Mouse (Mus musculus) embryonic facial prominence, embryonic 15.5 days (tissue): ENCODE data around the gene Clasp1. TPM values are rescaled to one million over a fixed set of nuclear protein-coding genes. Genes with fewer than 3 reads are reported as not detected.

Source experiments
- ATAC-seq: fragments of 200-750 bp; cut with Nextera tagmentation; 2 replicates; pipeline ENCODE4 v1.8.0; 2017; ENCODE audit warnings: low read depth, moderate TSS enrichment; ENCODE audit not compliant: insufficient number of reproducible peaks, low FRiP score, low TSS enrichment
- H3K27ac ChIP-seq: fragments of 300-500 bp; sonication (generic); replicated peaks from 2 replicates; pipeline ENCODE4 v1.5.1; 2015; ENCODE audit warnings: mild to moderate bottlenecking, inconsistent platforms
- H3K27me3 ChIP-seq: fragments of 300-500 bp; sonication (generic); 2 replicates; pipeline ENCODE4 v1.6.1; 2015; ENCODE audit warnings: inconsistent platforms
- H3K36me3 ChIP-seq: fragments of 300-500 bp; sonication (generic); 2 replicates; pipeline ENCODE4 v1.6.1; 2015; ENCODE audit warnings: mild to moderate bottlenecking, inconsistent platforms
- H3K4me1 ChIP-seq: fragments of 300-500 bp; sonication (generic); 2 replicates; pipeline ENCODE4 v1.6.1; 2015; ENCODE audit warnings: inconsistent platforms
- H3K4me2 ChIP-seq: fragments of 300-500 bp; sonication (generic); replicated peaks from 2 replicates; pipeline ENCODE4 v1.6.1; 2015; ENCODE audit warnings: mild to moderate bottlenecking, inconsistent platforms
- H3K4me3 ChIP-seq: fragments of 300-500 bp; sonication (generic); replicated peaks from 2 replicates; pipeline ENCODE4 v1.5.1; 2015; ENCODE audit warnings: mild to moderate bottlenecking, inconsistent platforms
- H3K9ac ChIP-seq: fragments of 300-500 bp; sonication (generic); 2 replicates; pipeline ENCODE4 v1.6.1; 2015; ENCODE audit warnings: inconsistent platforms
- H3K9me3 ChIP-seq: fragments of 300-500 bp; sonication (generic); replicated peaks from 2 replicates; pipeline ENCODE4 v1.6.1; 2016; ENCODE audit warnings: inconsistent platforms
- WGBS: fragments of 180-500 bp; shearing (Covaris S2); methylation state at CpG from one replicate; pipeline ENCODE4 v1.1.7; 2015; 5-methylcytosine and 5-hydroxymethylcytosine counted together
- polyA plus RNA-seq: library from polyadenylated mRNA; unstranded; fragments of >200 nt; fragmentation: Nextera tagmentation; extraction: Ambion mirVana; gene quantifications from 2 replicates; pipeline ENCODE4 v1.2.1, GENCODE M21; 2015

The Clasp1 gene
- polyA plus RNA-seq, 1 experiment from 2014 or later, result 48.6 TPM

GRCm38 (mm10) chr1:118403440-118403839 is 14.6 kb downstream of the Clasp1 start:
- Histone ChIP-seq H3K4me1 (peaks cover 4% of the 10 kb centered on the region; the same call in 1 of the 2 replicates), H3K9ac (no peak overlapping the region), H3K9me3 (no peaks in the 10 kb centered on the region), H3K36me3 (no peaks in the 10 kb centered on the region), H3K4me2 (no peak overlapping the region), H3K27ac (no peak overlapping the region), H3K27me3 (no peaks in the 10 kb centered on the region), H3K4me3 (no peak overlapping the region)
- WGBS, result 77% methylated on average over 3 of the region's 3 CpGs
- no peak for ATAC-seq

GRCm38 (mm10) chr1:118407586-118408250 is 18.9 kb downstream of the Clasp1 start:
- Histone ChIP-seq H3K4me3 (no peak overlapping the region), H3K9me3 (no peaks in the 10 kb centered on the region), H3K4me1 (0 out of 2 replicates have a peak, but pooled peaks cover 1% of the 10 kb centered on the region), H3K36me3 (no peaks in the 10 kb centered on the region), H3K9ac (no peak overlapping the region), H3K27ac (no peak overlapping the region), H3K4me2 (no peak overlapping the region), H3K27me3 (no peaks in the 10 kb centered on the region)
- 80% methylated on average over 7 of the region's 7 CpGs for whole genome bisulfite sequencing
- no peak; the same call in none of the 2 replicates for ATAC-seq

- Histone ChIP-seq H3K4me3 (no peak overlapping the region), H3K9ac (no peak overlapping the region), H3K4me1 (no peaks in the 10 kb centered on the region), H3K36me3 (no peaks in the 10 kb centered on the region), H3K27ac (no peak overlapping the region), H3K27me3 (no peaks in the 10 kb centered on the region), H3K4me2 (no peak overlapping the region), H3K9me3 (no peaks in the 10 kb centered on the region)
- 77% methylated on average over 4 of the region's 4 CpGs for WGBS
- ATAC-seq, result no peak
Observed at GRCm38 (mm10) chr1:118409249-118409648, 20.4 kb downstream of the Clasp1 start.

GRCm38 (mm10) chr1:118410824-118411223 is 22.0 kb downstream of the Clasp1 start:
- H3K9me3 ChIP-seq, result no peaks in the 10 kb centered on the region
- H3K4me1 ChIP-seq, result 0 out of 2 replicates have a peak, but pooled peaks cover 4% of the 10 kb centered on the region
- no peak overlapping the region for H3K4me2 ChIP-seq
- no peak overlapping the region for H3K4me3 ChIP-seq
- WGBS, result 82% methylated on average over 5 of the region's 5 CpGs
- H3K27me3 ChIP-seq, result no peaks in the 10 kb centered on the region
- H3K36me3 ChIP-seq, result no peaks in the 10 kb centered on the region
- no peak overlapping the region for H3K27ac ChIP-seq
- no peak overlapping the region for H3K9ac ChIP-seq
- no peak for ATAC-seq

GRCm38 (mm10) chr1:118413169-118413568 is 24.3 kb downstream of the Clasp1 start:
- H3K4me2 ChIP-seq, result no peak overlapping the region
- no peaks in the 10 kb centered on the region for H3K9me3 ChIP-seq
- WGBS, result 92% methylated on average over 2 of the region's 2 CpGs
- H3K4me3 ChIP-seq, result no peak overlapping the region
- no peaks in the 10 kb centered on the region for H3K36me3 ChIP-seq
- no peak overlapping the region for H3K9ac ChIP-seq
- 0 out of 2 replicates have a peak, but pooled peaks cover 6% of the 10 kb centered on the region for H3K4me1 ChIP-seq
- no peak overlapping the region for H3K27ac ChIP-seq
- no peak for ATAC-seq
- H3K27me3 ChIP-seq, result no peaks in the 10 kb centered on the region

GRCm38 (mm10) chr1:118417047-118417730 is 28.3 kb downstream of the Clasp1 start:
- no peaks in the 10 kb centered on the region for H3K27me3 ChIP-seq
- H3K4me1 ChIP-seq, result peaks cover 9% of the 10 kb centered on the region; the same call in 1 of the 2 replicates
- H3K4me3 ChIP-seq, result no peak overlapping the region
- H3K9ac ChIP-seq, result no peak overlapping the region
- 92% methylated on average over 9 of the region's 9 CpGs for WGBS
- H3K9me3 ChIP-seq, result no peaks in the 10 kb centered on the region
- H3K4me2 ChIP-seq, result no peak overlapping the region
- ATAC-seq, result no peak
- H3K27ac ChIP-seq, result no peak overlapping the region
- peaks cover 12% of the 10 kb centered on the region for H3K36me3 ChIP-seq

- no peaks in the 10 kb centered on the region for H3K27me3 ChIP-seq
- H3K4me2 ChIP-seq, result no peak overlapping the region
- H3K9me3 ChIP-seq, result no peaks in the 10 kb centered on the region
- no peak overlapping the region for H3K27ac ChIP-seq
- peaks cover 26% of the 10 kb centered on the region for H3K36me3 ChIP-seq
- no peak for ATAC-seq
- H3K4me3 ChIP-seq, result no peak overlapping the region
- H3K9ac ChIP-seq, result no peak overlapping the region
- H3K4me1 ChIP-seq, result peaks cover 9% of the 10 kb centered on the region; the same call in 1 of the 2 replicates
- WGBS, result 89% methylated on average over 8 of the region's 8 CpGs
Observed at GRCm38 (mm10) chr1:118419399-118419798, 30.5 kb downstream of the Clasp1 start.

GRCm38 (mm10) chr1:118421149-118421548 is 32.3 kb downstream of the Clasp1 start:
- no peak for ATAC-seq
- peaks cover 4% of the 10 kb centered on the region; the same call in 1 of the 2 replicates for H3K4me1 ChIP-seq
- H3K4me2 ChIP-seq, result no peak overlapping the region
- no peaks in the 10 kb centered on the region for H3K27me3 ChIP-seq
- H3K9me3 ChIP-seq, result no peaks in the 10 kb centered on the region
- no peak overlapping the region for H3K4me3 ChIP-seq
- WGBS, result 62% methylated on average over 3 of the region's 3 CpGs
- H3K27ac ChIP-seq, result no peak overlapping the region; the same call in 1 of the 2 replicates
- no peak overlapping the region for H3K9ac ChIP-seq
- H3K36me3 ChIP-seq, result peaks cover 30% of the 10 kb centered on the region

GRCm38 (mm10) chr1:118422812-118423211 is 34.0 kb downstream of the Clasp1 start:
- 74% methylated on average over 6 of the region's 6 CpGs for WGBS
- peaks cover 30% of the 10 kb centered on the region for H3K36me3 ChIP-seq

GRCm38 (mm10) chr1:118425982-118426381 is 37.1 kb downstream of the Clasp1 start:
- Histone ChIP-seq H3K9me3 (no peaks in the 10 kb centered on the region), H3K4me1 (peaks cover 2% of the 10 kb centered on the region; the same call in 1 of the 2 replicates), H3K27ac (no peak overlapping the region), H3K4me3 (no peak overlapping the region), H3K36me3 (peaks cover 25% of the 10 kb centered on the region; the same call in 1 of the 2 replicates), H3K9ac (no peak overlapping the region), H3K27me3 (no peaks in the 10 kb centered on the region), H3K4me2 (no peak overlapping the region)
- 86% methylated on average over 2 of the region's 2 CpGs for WGBS
- no peak for ATAC-seq

More at GRCm38 (mm10) chr1:118422812-118423211, 34.0 kb downstream of the Clasp1 start:
- Histone ChIP-seq H3K27ac (no peak overlapping the region), H3K9ac (no peak overlapping the region), H3K4me3 (no peak overlapping the region), H3K4me2 (no peak overlapping the region), H3K4me1 (peaks cover 4% of the 10 kb centered on the region; the same call in 1 of the 2 replicates), H3K9me3 (no peaks in the 10 kb centered on the region), H3K27me3 (no peaks in the 10 kb centered on the region)
- ATAC-seq, result no peak

- WGBS, result 83% methylated on average over 6 of the region's 6 CpGs
- Histone ChIP-seq H3K4me2 (no peak overlapping the region), H3K27me3 (no peaks in the 10 kb centered on the region), H3K9ac (no peak overlapping the region), H3K36me3 (peaks cover 11% of the 10 kb centered on the region; the same call in 1 of the 2 replicates), H3K9me3 (no peaks in the 10 kb centered on the region), H3K27ac (no peak overlapping the region), H3K4me1 (no peaks in the 10 kb centered on the region), H3K4me3 (no peak overlapping the region)
- ATAC-seq, result no peak
Observed at GRCm38 (mm10) chr1:118428354-118429084, 39.7 kb downstream of the Clasp1 start.
